Mouse (Mus musculus) megakaryocyte, embryonic 14.5 days (primary cell): ENCODE measurements around the gene Kctd11. TPM values are rescaled to one million over a fixed set of nuclear protein-coding genes. Genes with fewer than 3 reads are reported as not detected.
"Not testable (repeated sequence)": the region's sequence is repeated elsewhere in the genome, so short reads cannot be mapped to it uniquely, and the experiment has no call there.

Experiments
- H3K27me3 ChIP-seq: replicated peaks from 2 replicates; pipeline ENCODE3; 2012; ENCODE audit warnings: inconsistent platforms
- H3K36me3 ChIP-seq: replicated peaks from 2 replicates; pipeline ENCODE3; 2012; ENCODE audit warnings: low read length, inconsistent platforms, mixed read lengths
- H3K4me1 ChIP-seq: 2 replicates; pipeline ENCODE4 v1.6.1; 2012; ENCODE audit warnings: inconsistent platforms
- H3K4me3 ChIP-seq: replicated peaks from 2 replicates; pipeline ENCODE3; 2012; ENCODE audit warnings: moderate library complexity, mild to moderate bottlenecking, inconsistent platforms
- H3K9me3 ChIP-seq: 2 replicates; pipeline ENCODE4 v1.6.1; 2012; ENCODE audit warnings: inconsistent platforms
- FLI1 ChIP-seq: IDR thresholded peaks from 2 replicates; pipeline ENCODE4 v1.6.1; 2012; ENCODE audit warnings: low read length, inconsistent platforms, mixed read lengths
- GATA1 ChIP-seq: IDR thresholded peaks from 3 replicates; pipeline ENCODE4 v1.6.1; 2012; ENCODE audit warnings: mixed read lengths, low read length, inconsistent platforms, borderline replicate concordance
- polyA plus RNA-seq: library from polyadenylated mRNA; stranded (reverse); fragments of >175 nt; gene quantifications from 2 replicates; pipeline ENCODE4 v1.2.3, GENCODE M21; 2012; ENCODE audit warnings: low replicate concordance; ENCODE audit not compliant: insufficient read depth

Kctd11 gene
- polyA plus RNA-seq = 0.98 TPM in 1 of 2 replicates, not detected in the other

- Histone ChIP-seq H3K4me1 (peaks cover 75% of the 10 kb centered on the region), H3K4me3 (peak within 1 kb of the TSS; percentile 95), H3K27me3 (no peaks in the 10 kb centered on the region), H3K36me3 (peaks cover 36% of the 10 kb centered on the region), H3K9me3 (no peaks in the 10 kb centered on the region)
- TF ChIP-seq GATA1 (no peak), FLI1 (no peak)
Measured at GRCm38 (mm10) chr11:69880853-69881603, at the start of gene Kctd11. TSS of gene Kctd11 (minus strand) at chr11:69881406.

- H3K4me1 ChIP-seq = peaks cover 35% of the 10 kb centered on the region
Measured at GRCm38 (mm10) chr11:69930176-69930575, 49.0 kb upstream of the Kctd11 start.

GRCm38 (mm10) chr11:69929712-69930111 lies 48.5 kb upstream of the Kctd11 start:
- H3K4me1 ChIP-seq = peaks cover 31% of the 10 kb centered on the region
- H3K9me3 ChIP-seq = no peaks in the 10 kb centered on the region
- TF ChIP-seq FLI1 (no peak), GATA1 (no peak)

More at GRCm38 (mm10) chr11:69930176-69930575, 49.0 kb upstream of the Kctd11 start:
- not testable (repeated sequence) for H3K27me3 ChIP-seq, H3K9me3 ChIP-seq, H3K36me3 ChIP-seq, H3K4me3 ChIP-seq

GRCm38 (mm10) chr11:69927501-69927900 lies 46.3 kb upstream of the Kctd11 start:
- Histone ChIP-seq H3K36me3 (no peaks in the 10 kb centered on the region), H3K4me1 (peaks cover 33% of the 10 kb centered on the region), H3K27me3 (no peaks in the 10 kb centered on the region), H3K4me3 (no peak overlapping the region), H3K9me3 (no peaks in the 10 kb centered on the region)
- TF ChIP-seq FLI1 (no peak), GATA1 (no peak)

More at GRCm38 (mm10) chr11:69929712-69930111, 48.5 kb upstream of the Kctd11 start:
- Histone ChIP-seq H3K4me3 (no peak overlapping the region), H3K36me3 (no peaks in the 10 kb centered on the region), H3K27me3 (peaks cover 5% of the 10 kb centered on the region)

- TF ChIP-seq GATA1 = no peak
- no peak for TF ChIP-seq FLI1
- peak overlapping the region; percentile 99 for H3K4me3 ChIP-seq
- peaks cover 17% of the 10 kb centered on the region for H3K36me3 ChIP-seq
- H3K4me1 ChIP-seq = peaks cover 37% of the 10 kb centered on the region
- no peaks in the 10 kb centered on the region for H3K9me3 ChIP-seq
- H3K27me3 ChIP-seq = no peaks in the 10 kb centered on the region
Measured at GRCm38 (mm10) chr11:69922796-69923195, 41.6 kb upstream of the Kctd11 start.

GRCm38 (mm10) chr11:69922012-69922756 lies 41.0 kb upstream of the Kctd11 start:
- Histone ChIP-seq H3K9me3 (no peaks in the 10 kb centered on the region), H3K4me3 (peak overlapping the region; percentile 99), H3K4me1 (peaks cover 43% of the 10 kb centered on the region), H3K27me3 (no peaks in the 10 kb centered on the region), H3K36me3 (peaks cover 23% of the 10 kb centered on the region)
- no peak for TF ChIP-seq GATA1
- no peak for TF ChIP-seq FLI1

- peaks cover 31% of the 10 kb centered on the region for H3K36me3 ChIP-seq
- TF ChIP-seq GATA1 (no peak), FLI1 (no peak)
- peak within 1 kb of the TSS; percentile 99 for H3K4me3 ChIP-seq
- H3K27me3 ChIP-seq = no peaks in the 10 kb centered on the region
- no peaks in the 10 kb centered on the region for H3K9me3 ChIP-seq
- peaks cover 52% of the 10 kb centered on the region for H3K4me1 ChIP-seq
Measured at GRCm38 (mm10) chr11:69921114-69922011, 40.2 kb upstream of the Kctd11 start, which contains the start of gene Eif5a. TSS of gene Eif5a (minus strand) at chr11:69921958.

GRCm38 (mm10) chr11:69920266-69921031 lies 39.2 kb upstream of the Kctd11 start:
- H3K27me3 ChIP-seq = no peaks in the 10 kb centered on the region
- peaks cover 61% of the 10 kb centered on the region for H3K4me1 ChIP-seq
- H3K36me3 ChIP-seq = peaks cover 40% of the 10 kb centered on the region
- no peaks in the 10 kb centered on the region for H3K9me3 ChIP-seq
- peak overlapping the region; percentile 99 for H3K4me3 ChIP-seq
- TF ChIP-seq GATA1 (no peak), FLI1 (no peak)
